Mouse (Mus musculus) heart, postnatal 36 days (tissue): Measurements from ENCODE around the gene Anp32e. TPM values are rescaled to one million over a fixed set of nuclear protein-coding genes. Genes with fewer than 3 reads are reported as not detected.
"Not testable (repeated sequence)": the region's sequence is repeated elsewhere in the genome, so short reads cannot be mapped to it uniquely, and the experiment has no call there.

Source experiments
- DNase-seq, 2 experiments: peaks; one replicate each; pipeline ENCODE4 v3.0.0; 2021 to 2022
- intact Hi-C: fragments of 180-260 bp; cut with DNase I; formaldehyde crosslinking; loops from one replicate; pipeline ENCODE4 v1.15.1; 2025
- total RNA-seq, 2 experiments: library from RNA; stranded (reverse); gene quantifications; 2 replicates each; pipeline ENCODE4 v1.2.3; 2021

Gene Anp32e
- total RNA-seq, 2 experiments from 2014 or later, result 82.7 to 85.9 TPM

- DNase-seq, result no peak
- intact Hi-C loops, result no loop called here
These were observed 9.2 kb downstream of the Anp32e start for GRCm38 (mm10) chr3:95938217-95938616.

- no peak for DNase-seq
These were observed 9.8 kb downstream of the Anp32e start for GRCm38 (mm10) chr3:95938835-95939234.

GRCm38 (mm10) chr3:95942749-95943148 is 13.7 kb downstream of the Anp32e start:
- no peak for DNase-seq
- intact Hi-C loops, result no loop called here

More at GRCm38 (mm10) chr3:95938835-95939234, 9.8 kb downstream of the Anp32e start:
- intact Hi-C loops, result no loop called here

GRCm38 (mm10) chr3:95943226-95943625 is 14.2 kb downstream of the Anp32e start:
- DNase-seq, result no peak
- intact Hi-C loops, result no loop called here

- intact Hi-C loops, result no loop called here
These were observed 15.7 kb downstream of the Anp32e start for GRCm38 (mm10) chr3:95944742-95945141.

GRCm38 (mm10) chr3:95945731-95946240 is 16.7 kb downstream of the Anp32e start:
- DNase-seq, result no peak
- intact Hi-C loops, result no loop called here

More at GRCm38 (mm10) chr3:95944742-95945141, 15.7 kb downstream of the Anp32e start:
- no peak for DNase-seq

- intact Hi-C loops, result loop anchor here (2.0 kb wide), 1 partner anchor 18 kb away; no protein-coding TSS in a partner anchor
- no peak for DNase-seq
These were observed 19.3 kb downstream of the Anp32e start for GRCm38 (mm10) chr3:95948325-95948724.

GRCm38 (mm10) chr3:95950763-95951551 is 21.9 kb downstream of the Anp32e start:
- DNase-seq, result peak; percentile 91 to 96
- intact Hi-C loops, result no loop called here

- intact Hi-C loops, DNase-seq: not testable (repeated sequence)
These were observed 22.5 kb downstream of the Anp32e start for GRCm38 (mm10) chr3:95951566-95951965.

GRCm38 (mm10) chr3:95953023-95953422 is 24.0 kb downstream of the Anp32e start:
- intact Hi-C loops, result no loop called here
- DNase-seq, result no peak

GRCm38 (mm10) chr3:95953522-95953921 is 24.5 kb downstream of the Anp32e start:
- intact Hi-C loops, result no loop called here
- no peak for DNase-seq

GRCm38 (mm10) chr3:95954648-95955173 is 25.7 kb downstream of the Anp32e start:
- intact Hi-C loops, DNase-seq: not testable (repeated sequence)

GRCm38 (mm10) chr3:95955318-95955717 is 26.3 kb downstream of the Anp32e start:
- intact Hi-C loops, result no loop called here
- DNase-seq, result no peak

GRCm38 (mm10) chr3:95957359-95958148 is 28.5 kb downstream of the Anp32e start:
- intact Hi-C loops, result no loop called here
- peak; percentile 37 to 50 for DNase-seq

- intact Hi-C loops, result no loop called here
- no peak for DNase-seq
These were observed 30.0 kb downstream of the Anp32e start for GRCm38 (mm10) chr3:95959082-95959481.

- no peak for DNase-seq
- intact Hi-C loops, result loop anchor here (5.0 kb wide), 2 partner anchors 78 to 98 kb away; partner anchors contain the start of gene Ciart
These were observed 30.8 kb downstream of the Anp32e start for GRCm38 (mm10) chr3:95959807-95960206.

- intact Hi-C loops, result loop anchor here (5.0 kb wide), 2 partner anchors 80 to 100 kb away; partner anchors contain the start of gene Ciart
- DNase-seq, result not testable (repeated sequence)
These were observed 33.1 kb downstream of the Anp32e start for GRCm38 (mm10) chr3:95962182-95962581.

GRCm38 (mm10) chr3:95963230-95963629 is 34.2 kb downstream of the Anp32e start:
- intact Hi-C loops, result loop anchor here (5.0 kb wide), 2 partner anchors 81 to 101 kb away; partner anchors contain the start of gene Ciart
- DNase-seq, result no peak

- intact Hi-C loops, result loop anchor here (2.0 to 5.0 kb wide), 3 partner anchors 81 to 183 kb away; partner anchors contain the start of gene Ciart
- DNase-seq, result no peak
These were observed 34.6 kb downstream of the Anp32e start for GRCm38 (mm10) chr3:95963681-95964080.
